Mouse (Mus musculus) v-Abl transformed pro-B cells (cell line): ENCODE data around the gene Tmprss9.

Experiments
- in situ Hi-C, 2 experiments: fragments of 400-800 bp; cut with MboI; formaldehyde crosslinking; loops; one replicate each; pipeline ENCODE4 v1.15.1; 2025; ENCODE audit not compliant: unreplicated experiment in 2 of 2

The Tmprss9 gene

GRCm38 (mm10) chr10:80911354-80911753 lies 39.7 kb downstream of the Tmprss9 start:
- in situ Hi-C loops, result no loop called here

- in situ Hi-C loops, result no loop called here
These were observed 40.2 kb downstream of the Tmprss9 start for GRCm38 (mm10) chr10:80911891-80912290.

- in situ Hi-C loops, result no loop called here
These were observed 41.8 kb downstream of the Tmprss9 start for GRCm38 (mm10) chr10:80913364-80914011.

- in situ Hi-C loops, result no loop called here
These were observed 42.6 kb downstream of the Tmprss9 start for GRCm38 (mm10) chr10:80914253-80914656.

- in situ Hi-C loops, result no loop called here
These were observed 43.6 kb downstream of the Tmprss9 start for GRCm38 (mm10) chr10:80915260-80915659.

- in situ Hi-C loops, result no loop called here
These were observed 44.1 kb downstream of the Tmprss9 start for GRCm38 (mm10) chr10:80915736-80916135.

- in situ Hi-C loops, result no loop called here
These were observed 45.7 kb downstream of the Tmprss9 start for GRCm38 (mm10) chr10:80917336-80917778.

GRCm38 (mm10) chr10:80917779-80918434 lies 46.3 kb downstream of the Tmprss9 start, which contains the start of gene Lmnb2:
TSS of gene Lmnb2 (minus strand) at chr10:80918245.
- in situ Hi-C loops, result no loop called here

- in situ Hi-C loops, result loop anchor here in 1 of 2 experiments (10.0 kb wide), 1 partner anchor 253 kb away; the partner anchor contains the start of gene Eef2
These were observed 50.3 kb downstream of the Tmprss9 start for GRCm38 (mm10) chr10:80921923-80922322.

- in situ Hi-C loops, result loop anchor here (5.0 to 10.0 kb wide), 5 partner anchors 37 to 249 kb away; partner anchors contain the start of gene Eef2 (in 1 of the 2)
These were observed 53.8 kb downstream of the Tmprss9 start for GRCm38 (mm10) chr10:80925472-80925871.

GRCm38 (mm10) chr10:80928586-80929298 lies 57.1 kb downstream of the Tmprss9 start:
- in situ Hi-C loops, result loop anchor here (5.0 to 10.0 kb wide), 5 partner anchors 34 to 246 kb away; partner anchors contain the start of gene Eef2 (in 1 of the 2)

- in situ Hi-C loops, result loop anchor here (5.0 to 10.0 kb wide), 5 partner anchors 33 to 245 kb away; partner anchors contain the start of gene Eef2 (in 1 of the 2)
These were observed 57.9 kb downstream of the Tmprss9 start, which contains the start of gene Gadd45b for GRCm38 (mm10) chr10:80929299-80930226. TSS of gene Gadd45b (plus strand) at chr10:80930073.

GRCm38 (mm10) chr10:80930361-80931152 lies 58.9 kb downstream of the Tmprss9 start:
- in situ Hi-C loops, result no loop called here

- in situ Hi-C loops, result no loop called here
These were observed 59.6 kb downstream of the Tmprss9 start for GRCm38 (mm10) chr10:80931153-80931671.

GRCm38 (mm10) chr10:80931695-80932094 lies 60.0 kb downstream of the Tmprss9 start:
- in situ Hi-C loops, result no loop called here

- in situ Hi-C loops, result no loop called here
These were observed 60.6 kb downstream of the Tmprss9 start for GRCm38 (mm10) chr10:80932206-80932605.

GRCm38 (mm10) chr10:80932700-80933420 lies 61.2 kb downstream of the Tmprss9 start:
- in situ Hi-C loops, result no loop called here

GRCm38 (mm10) chr10:80933421-80933979 lies 61.9 kb downstream of the Tmprss9 start:
- in situ Hi-C loops, result no loop called here
